Mouse (Mus musculus) embryonic facial prominence, embryonic 14.5 days (tissue): ENCODE results near the gene Ccl19. TPM values are rescaled to one million over a fixed set of nuclear protein-coding genes. Genes with fewer than 3 reads are reported as not detected.
"Not testable (repeated sequence)": the region's sequence is repeated elsewhere in the genome, so short reads cannot be mapped to it uniquely, and the experiment has no call there.

ENCODE experiments used
- ATAC-seq: fragments of 200-750 bp; cut with Nextera tagmentation; 2 replicates; pipeline ENCODE4 v1.8.0; 2017; ENCODE audit warnings: low read depth, moderate number of reproducible peaks, moderate TSS enrichment
- DNase-seq: peaks from one replicate; pipeline ENCODE4 v3.0.0-alpha.2; 2015; ENCODE audit warnings: low spot score
- H3K27ac ChIP-seq: fragments of 300-500 bp; sonication (generic); replicated peaks from 2 replicates; pipeline ENCODE4 v1.5.1; 2014; ENCODE audit warnings: low read depth, mild to moderate bottlenecking, low read length, moderate library complexity
- H3K27me3 ChIP-seq: fragments of 300-500 bp; sonication (generic); replicated peaks from 2 replicates; pipeline ENCODE4 v1.6.1; 2014; ENCODE audit warnings: low read length; ENCODE audit not compliant: control insufficient read depth, insufficient read depth
- H3K36me3 ChIP-seq: fragments of 300-500 bp; sonication (generic); 2 replicates; pipeline ENCODE4 v1.6.1; 2014; ENCODE audit warnings: low read length, mixed read lengths; ENCODE audit not compliant: control insufficient read depth, insufficient read depth
- H3K4me1 ChIP-seq: fragments of 300-500 bp; sonication (generic); 2 replicates; pipeline ENCODE4 v1.6.1; 2014; ENCODE audit warnings: antibody characterized with exemption, low read length; ENCODE audit not compliant: control insufficient read depth, insufficient read depth
- H3K4me2 ChIP-seq: fragments of 300-500 bp; sonication (generic); 2 replicates; pipeline ENCODE4 v1.6.1; 2014; ENCODE audit warnings: low read depth, mild to moderate bottlenecking, low read length, moderate library complexity, mixed read lengths
- H3K4me3 ChIP-seq: fragments of 300-500 bp; sonication (generic); 2 replicates; pipeline ENCODE4 v1.5.1; 2014; ENCODE audit warnings: low read depth, mild to moderate bottlenecking, low read length
- H3K9ac ChIP-seq: fragments of 300-500 bp; sonication (generic); 2 replicates; pipeline ENCODE4 v1.6.1; 2014; ENCODE audit warnings: low read depth, mild to moderate bottlenecking, low read length, moderate library complexity, mixed read lengths
- H3K9me3 ChIP-seq: fragments of 300-500 bp; sonication (generic); 2 replicates; pipeline ENCODE4 v1.6.1; 2016; ENCODE audit warnings: low read length; ENCODE audit not compliant: control insufficient read depth
- WGBS: fragments of 180-500 bp; shearing (Covaris S2); extraction: QIAGEN DNeasy Blood & Tissue Kit; methylation state at CpG from one replicate; pipeline ENCODE4 v1.1.7; 2014; 5-methylcytosine and 5-hydroxymethylcytosine counted together
- polyA plus RNA-seq: library from polyadenylated mRNA; unstranded; fragments of >200 nt; fragmentation: Nextera tagmentation; extraction: Ambion mirVana; gene quantifications from 2 replicates; pipeline ENCODE4 v1.2.1, GENCODE M21; 2014

Gene Ccl19
- polyA plus RNA-seq, result not detected in 2 replicates

- WGBS, result no CpG with 5 or more reads among the region's 6 CpGs
- H3K9ac ChIP-seq, H3K4me1 ChIP-seq, H3K27ac ChIP-seq, H3K27me3 ChIP-seq, H3K4me3 ChIP-seq, H3K9me3 ChIP-seq, DNase-seq, ATAC-seq, H3K4me2 ChIP-seq, H3K36me3 ChIP-seq: not testable (repeated sequence)
Measured at GRCm38 (mm10) chr4:42756477-42756876, at the start of gene Ccl19. Ccl19 (minus strand) TSS chr4:42756577.

- not testable (repeated sequence) for H3K9me3 ChIP-seq, H3K4me1 ChIP-seq, H3K36me3 ChIP-seq, ATAC-seq, H3K4me3 ChIP-seq, H3K9ac ChIP-seq, H3K27me3 ChIP-seq, H3K4me2 ChIP-seq, DNase-seq, H3K27ac ChIP-seq
- WGBS, result no CpG with 5 or more reads among the region's 5 CpGs
Measured at GRCm38 (mm10) chr4:42773893-42774292, 17.5 kb upstream of the Ccl19 start, which contains the start of gene Ccl21a. Ccl21a (minus strand) TSS chr4:42773993.

DNA sequence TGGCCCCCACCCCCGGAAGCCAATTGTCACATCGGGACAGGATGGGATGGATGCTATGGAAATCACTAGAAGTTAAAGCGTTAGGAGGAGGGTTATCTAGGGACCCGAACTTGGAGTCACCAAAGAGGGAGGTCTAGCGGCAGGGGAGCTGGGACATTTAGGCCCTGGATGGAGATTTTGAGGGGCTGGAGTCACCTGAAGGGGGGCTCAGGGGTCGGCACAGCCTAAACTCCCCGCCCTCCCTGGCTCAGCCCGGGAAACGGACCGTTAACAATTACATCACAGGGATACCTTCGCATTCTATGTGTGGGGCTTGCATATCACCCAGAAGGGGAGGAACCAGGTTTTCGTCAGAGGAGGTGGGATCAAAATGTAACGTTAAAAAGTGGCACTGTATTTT, 21.1 kb downstream of the Ccl19 start, which contains the start of gene 4930578G10Rik:
4930578G10Rik (plus strand) TSS at position 301 of the 400 bp plus-strand sequence.
- not testable (repeated sequence) for H3K36me3 ChIP-seq, H3K9me3 ChIP-seq, H3K4me3 ChIP-seq, H3K4me1 ChIP-seq, H3K27me3 ChIP-seq, DNase-seq, H3K27ac ChIP-seq, H3K4me2 ChIP-seq, H3K9ac ChIP-seq, ATAC-seq
- no CpG with 5 or more reads among the region's 13 CpGs for WGBS

Other genes starting within 250 kb of the Ccl19 start
- not detected in 2 replicates for gene Fam205a2, start 228.4 kb downstream of the Ccl19 start, polyA plus RNA-seq
- 2.3 TPM in 1 of 2 replicates, not detected in the other for gene Gm10591, start 144.4 kb downstream of the Ccl19 start, polyA plus RNA-seq
- 0.46 and 0.60 TPM in 2 replicates for gene Gm2564, start 126.9 kb downstream of the Ccl19 start, polyA plus RNA-seq
- not detected in 2 replicates for gene Ccl27b, start 101.3 kb downstream of the Ccl19 start, polyA plus RNA-seq
- 0.17 and 0.21 TPM in 2 replicates for gene Il11ra2, start 94.7 kb downstream of the Ccl19 start, polyA plus RNA-seq
- not detected in 2 replicates for gene 4930578G10Rik, start 21.0 kb downstream of the Ccl19 start, polyA plus RNA-seq
- gene Ccl21a, start 17.4 kb upstream of the Ccl19 start, polyA plus RNA-seq, result 75.0 and 101 TPM in 2 replicates
- gene Fam205a1, start 97.3 kb upstream of the Ccl19 start, polyA plus RNA-seq, result 0.05 TPM in 1 of 2 replicates, not detected in the other
- 0.15 TPM in 1 of 2 replicates, not detected in the other for gene Gm12394, start 100.2 kb upstream of the Ccl19 start, polyA plus RNA-seq
- 0.28 and 1.4 TPM in 2 replicates for gene Fam205c, start 117.7 kb upstream of the Ccl19 start, polyA plus RNA-seq
- gene Phf24, start 160.1 kb upstream of the Ccl19 start, polyA plus RNA-seq, result 4.9 and 5.7 TPM in 2 replicates
- gene Dnajb5, start 193.2 kb upstream of the Ccl19 start, polyA plus RNA-seq, result 11.9 and 15.4 TPM in 2 replicates
- gene 1700022I11Rik, start 213.0 kb upstream of the Ccl19 start, polyA plus RNA-seq, result 0.28 and 0.75 TPM in 2 replicates
- gene Vcp, start 243.9 kb upstream of the Ccl19 start, polyA plus RNA-seq, result 471 and 523 TPM in 2 replicates